Mouse (Mus musculus): ENCODE measurements around the gene Trpm8. TPM values are rescaled to one million over a fixed set of nuclear protein-coding genes. Genes with fewer than 3 reads are reported as not detected.

Gene Trpm8
- polyA plus RNA-seq, 1 experiment from 2014 or later, result 0.04 TPM

- Histone ChIP-seq H3K4me1 (ENCODE audit: control insufficient read depth in 2 of 2, insufficient read depth in 2 of 2, low read length in 2 of 2) (no peaks in the 10 kb centered on the region), H3K36me3 (ENCODE audit: control insufficient read depth, insufficient read depth, low read length) (no peaks in the 10 kb centered on the region), H3K4me3 (ENCODE audit: control insufficient read depth in 1 of 2, insufficient read depth in 1 of 2, low read depth in 1 of 2, low read length in 2 of 2) (no peak overlapping the region), H3K27ac (replicated peaks in 1 of 2; ENCODE audit: control insufficient read depth in 1 of 2, insufficient read depth in 1 of 2, low read depth in 2 of 2, low read length in 2 of 2) (no peak overlapping the region), H3K9me3 (ENCODE audit: control insufficient read depth, low read length) (peaks cover 49% of the 10 kb centered on the region), H3K9ac (ENCODE audit: low read length) (no peak overlapping the region), H3K27me3 (ENCODE audit: control insufficient read depth, insufficient read depth, low read length) (no peaks in the 10 kb centered on the region), H3K4me2 (ENCODE audit: low read length) (no peak overlapping the region)
- 72% methylated on average over 15 of the region's 15 CpGs for WGBS
- ATAC-seq (ENCODE audit: insufficient number of reproducible peaks, insufficient read depth, low FRiP score, low read depth), result no peak
Observed at GRCm38 (mm10) chr1:88283376-88284227, 6.1 kb downstream of the Trpm8 start.

GRCm38 (mm10) chr1:88284228-88284945, 6.9 kb downstream of the Trpm8 start:
- WGBS, result 53% methylated on average over 10 of the region's 10 CpGs
- H3K9ac ChIP-seq (ENCODE audit: low read length), result no peak overlapping the region
- peak; percentile 8; the same call in 1 of the 2 replicates for ATAC-seq (ENCODE audit: insufficient number of reproducible peaks, insufficient read depth, low FRiP score, low read depth)

GRCm38 (mm10) chr1:88284946-88285320, 7.5 kb downstream of the Trpm8 start:
- peaks cover 54% of the 10 kb centered on the region for H3K9me3 ChIP-seq (ENCODE audit: control insufficient read depth, low read length)
- H3K4me1 ChIP-seq (ENCODE audit: control insufficient read depth in 2 of 2, insufficient read depth in 2 of 2, low read length in 2 of 2), result no peaks in the 10 kb centered on the region
- H3K36me3 ChIP-seq (ENCODE audit: control insufficient read depth, insufficient read depth, low read length), result no peaks in the 10 kb centered on the region
- no peak overlapping the region for H3K4me3 ChIP-seq (ENCODE audit: control insufficient read depth in 1 of 2, insufficient read depth in 1 of 2, low read depth in 1 of 2, low read length in 2 of 2)
- 57% methylated on average over 7 of the region's 7 CpGs for whole genome bisulfite sequencing
- no peak for ATAC-seq (ENCODE audit: insufficient number of reproducible peaks, insufficient read depth, low FRiP score, low read depth)
- no peaks in the 10 kb centered on the region for H3K27me3 ChIP-seq (ENCODE audit: control insufficient read depth, insufficient read depth, low read length)
- no peak overlapping the region for H3K4me2 ChIP-seq (ENCODE audit: low read length)
- no peak overlapping the region for H3K27ac ChIP-seq (replicated peaks in 1 of 2; ENCODE audit: control insufficient read depth in 1 of 2, insufficient read depth in 1 of 2, low read depth in 2 of 2, low read length in 2 of 2)
- no peak overlapping the region for H3K9ac ChIP-seq (ENCODE audit: low read length)

More at GRCm38 (mm10) chr1:88284228-88284945, 6.9 kb downstream of the Trpm8 start:
- H3K4me1 ChIP-seq (ENCODE audit: control insufficient read depth in 2 of 2, insufficient read depth in 2 of 2, low read length in 2 of 2), result no peaks in the 10 kb centered on the region
- H3K9me3 ChIP-seq (ENCODE audit: control insufficient read depth, low read length), result peaks cover 52% of the 10 kb centered on the region
- H3K36me3 ChIP-seq (ENCODE audit: control insufficient read depth, insufficient read depth, low read length), result no peaks in the 10 kb centered on the region
- H3K4me2 ChIP-seq (ENCODE audit: low read length), result no peak overlapping the region
- no peak overlapping the region for H3K27ac ChIP-seq (replicated peaks in 1 of 2; ENCODE audit: control insufficient read depth in 1 of 2, insufficient read depth in 1 of 2, low read depth in 2 of 2, low read length in 2 of 2)
- no peak overlapping the region for H3K4me3 ChIP-seq (ENCODE audit: control insufficient read depth in 1 of 2, insufficient read depth in 1 of 2, low read depth in 1 of 2, low read length in 2 of 2)
- no peaks in the 10 kb centered on the region for H3K27me3 ChIP-seq (ENCODE audit: control insufficient read depth, insufficient read depth, low read length)

- Histone ChIP-seq H3K27ac (replicated peaks in 1 of 2; ENCODE audit: control insufficient read depth in 1 of 2, insufficient read depth in 1 of 2, low read depth in 2 of 2, low read length in 2 of 2) (no peak overlapping the region), H3K9me3 (ENCODE audit: control insufficient read depth, low read length) (peaks cover 61% of the 10 kb centered on the region), H3K4me3 (ENCODE audit: control insufficient read depth in 1 of 2, insufficient read depth in 1 of 2, low read depth in 1 of 2, low read length in 2 of 2) (no peak overlapping the region), H3K4me2 (ENCODE audit: low read length) (no peak overlapping the region), H3K4me1 (ENCODE audit: control insufficient read depth in 2 of 2, insufficient read depth in 2 of 2, low read length in 2 of 2) (no peaks in the 10 kb centered on the region), H3K9ac (ENCODE audit: low read length) (no peak overlapping the region), H3K27me3 (ENCODE audit: control insufficient read depth, insufficient read depth, low read length) (no peaks in the 10 kb centered on the region), H3K36me3 (ENCODE audit: control insufficient read depth, insufficient read depth, low read length) (no peaks in the 10 kb centered on the region)
- no peak for ATAC-seq (ENCODE audit: insufficient number of reproducible peaks, insufficient read depth, low FRiP score, low read depth)
- WGBS, result 62% methylated on average over 5 of the region's 5 CpGs
Observed at GRCm38 (mm10) chr1:88285652-88286051, 8.2 kb downstream of the Trpm8 start.

GRCm38 (mm10) chr1:88286136-88286845, 8.8 kb downstream of the Trpm8 start:
- Histone ChIP-seq H3K9me3 (ENCODE audit: control insufficient read depth, low read length) (peaks cover 64% of the 10 kb centered on the region), H3K4me2 (ENCODE audit: low read length) (no peak overlapping the region), H3K27ac (replicated peaks in 1 of 2; ENCODE audit: control insufficient read depth in 1 of 2, insufficient read depth in 1 of 2, low read depth in 2 of 2, low read length in 2 of 2) (no peak overlapping the region), H3K4me3 (ENCODE audit: control insufficient read depth in 1 of 2, insufficient read depth in 1 of 2, low read depth in 1 of 2, low read length in 2 of 2) (no peak overlapping the region), H3K9ac (ENCODE audit: low read length) (no peak overlapping the region), H3K27me3 (ENCODE audit: control insufficient read depth, insufficient read depth, low read length) (no peaks in the 10 kb centered on the region), H3K4me1 (ENCODE audit: control insufficient read depth in 2 of 2, insufficient read depth in 2 of 2, low read length in 2 of 2) (no peaks in the 10 kb centered on the region), H3K36me3 (ENCODE audit: control insufficient read depth, insufficient read depth, low read length) (no peaks in the 10 kb centered on the region)
- ATAC-seq (ENCODE audit: insufficient number of reproducible peaks, insufficient read depth, low FRiP score, low read depth), result no peak
- 75% methylated on average over 15 of the region's 15 CpGs for WGBS

- no peak overlapping the region for H3K4me2 ChIP-seq (ENCODE audit: low read length)
- H3K9ac ChIP-seq (ENCODE audit: low read length), result no peak overlapping the region
- H3K27ac ChIP-seq (replicated peaks in 1 of 2; ENCODE audit: control insufficient read depth in 1 of 2, insufficient read depth in 1 of 2, low read depth in 2 of 2, low read length in 2 of 2), result no peak overlapping the region
- H3K4me3 ChIP-seq (ENCODE audit: control insufficient read depth in 1 of 2, insufficient read depth in 1 of 2, low read depth in 1 of 2, low read length in 2 of 2), result no peak overlapping the region
- H3K9me3 ChIP-seq (ENCODE audit: control insufficient read depth, low read length), result peaks cover 69% of the 10 kb centered on the region
- no peaks in the 10 kb centered on the region for H3K27me3 ChIP-seq (ENCODE audit: control insufficient read depth, insufficient read depth, low read length)
- H3K36me3 ChIP-seq (ENCODE audit: control insufficient read depth, insufficient read depth, low read length), result no peaks in the 10 kb centered on the region
- WGBS, result 65% methylated on average over 13 of the region's 13 CpGs
- no peak for ATAC-seq (ENCODE audit: insufficient number of reproducible peaks, insufficient read depth, low FRiP score, low read depth)
- H3K4me1 ChIP-seq (ENCODE audit: control insufficient read depth in 2 of 2, insufficient read depth in 2 of 2, low read length in 2 of 2), result no peaks in the 10 kb centered on the region
Observed at GRCm38 (mm10) chr1:88286887-88287696, 9.6 kb downstream of the Trpm8 start.

GRCm38 (mm10) chr1:88287697-88287980, 10.2 kb downstream of the Trpm8 start:
- H3K4me1 ChIP-seq (ENCODE audit: control insufficient read depth in 2 of 2, insufficient read depth in 2 of 2, low read length in 2 of 2), result no peaks in the 10 kb centered on the region
- no peak overlapping the region for H3K27ac ChIP-seq (replicated peaks in 1 of 2; ENCODE audit: control insufficient read depth in 1 of 2, insufficient read depth in 1 of 2, low read depth in 2 of 2, low read length in 2 of 2)
- no peak overlapping the region for H3K4me3 ChIP-seq (ENCODE audit: control insufficient read depth in 1 of 2, insufficient read depth in 1 of 2, low read depth in 1 of 2, low read length in 2 of 2)
- 35% methylated on average over 5 of the region's 5 CpGs for WGBS
- H3K4me2 ChIP-seq (ENCODE audit: low read length), result no peak overlapping the region
- H3K27me3 ChIP-seq (ENCODE audit: control insufficient read depth, insufficient read depth, low read length), result no peaks in the 10 kb centered on the region
- H3K36me3 ChIP-seq (ENCODE audit: control insufficient read depth, insufficient read depth, low read length), result no peaks in the 10 kb centered on the region
- ATAC-seq (ENCODE audit: insufficient number of reproducible peaks, insufficient read depth, low FRiP score, low read depth), result no peak
- peaks cover 70% of the 10 kb centered on the region for H3K9me3 ChIP-seq (ENCODE audit: control insufficient read depth, low read length)
- no peak overlapping the region for H3K9ac ChIP-seq (ENCODE audit: low read length)
